ENCODE assay signal across 11 mouse cellular contexts in the genomic region with DNA sequence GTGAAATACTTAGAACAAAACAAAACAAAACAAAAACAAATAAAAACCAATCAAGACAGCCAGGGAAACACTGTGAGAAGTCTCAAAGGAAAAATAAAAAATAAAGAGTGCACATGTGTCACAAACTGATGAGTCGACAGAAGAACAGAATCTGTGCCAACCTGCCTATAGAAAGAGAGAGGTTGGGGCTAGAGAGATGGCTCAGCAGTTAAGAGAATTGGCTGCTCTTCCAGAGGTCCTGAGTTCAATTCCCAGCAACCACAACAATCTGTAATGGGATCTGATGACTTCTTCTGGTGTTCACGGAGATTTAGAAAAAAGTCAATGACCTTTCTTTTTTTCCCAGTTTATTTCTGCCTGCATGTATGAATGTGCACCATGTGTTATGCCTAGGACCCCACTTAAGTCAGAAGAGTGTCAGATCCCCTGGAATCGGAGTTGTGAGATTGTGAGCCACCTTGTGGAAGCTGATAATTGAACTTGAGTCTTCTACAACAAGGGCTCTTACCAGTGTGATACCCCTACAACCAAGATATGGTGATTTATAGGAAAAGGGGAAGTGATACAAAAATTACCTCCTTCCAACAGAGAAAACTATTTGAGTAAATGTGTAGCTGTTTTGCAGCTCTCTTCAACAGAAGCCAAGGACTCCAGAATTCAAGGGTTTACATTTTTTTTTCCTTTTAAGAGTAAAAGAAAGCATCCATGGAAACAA. TPM values are rescaled to one million over a fixed set of nuclear protein-coding genes. Genes with fewer than 3 reads are reported as not detected.
A peak's percentile ranks its signal among the peaks of the same experiment; 100 is the strongest.
DNase-seq lines count a peak whose midpoint lies in the region; ATAC-seq and TF ChIP-seq lines count a peak whose summit lies in the region.
"Had no signal": no experiment of that assay in that cellular context is flagged by ENCODE, and none has a peak within 500 bp of the region (broad histone marks: within the 10 kb centered on the region; RNA-seq: fewer than 3 reads in every experiment).

No protein-coding gene starts in this region.

- peaks cover 64% of the 10 kb centered on the region for H3K4me1 ChIP-seq in kidney, embryonic 15.5 days
- peaks cover 14 to 71% of the 10 kb centered on the region in 2 experiments for H3K4me1 ChIP-seq in CH12.LX (ENCODE audit: control insufficient read depth in 1 of 2, insufficient read depth in 2 of 2)
- H3K4me1 ChIP-seq in brown adipose tissue, adult 24 weeks (ENCODE audit: control insufficient read depth, insufficient read depth, insufficient read length, low read length), result peaks cover 35% of the 10 kb centered on the region
- peaks cover 72% of the 10 kb centered on the region for H3K4me1 ChIP-seq in liver, postnatal 0 days (ENCODE audit: insufficient read depth)

- TF ChIP-seq EP300 in CH12.LX (IDR thresholded peaks at IDR 0.05; ENCODE audit: low read length), result no peak
- TF ChIP-seq EP300 in liver, postnatal 0 days (IDR thresholded peaks at IDR 0.05; ENCODE audit: low read depth), result no peak

- dilution Hi-C loops in CH12.LX (cut with MboI; ENCODE audit: extremely low pct_ligation_motif_present, extremely low pct_unique_long_range_greater_than_20kb, low sequenced_read_pairs), result no loop called here

- no peak for DNase-seq in kidney, adult 18-20 months
- no peak for DNase-seq in CH12.LX (ENCODE audit: extremely low read depth)
- DNase-seq in liver, postnatal 0 days, result no peak
- no peak for DNase-seq in c-Kit-positive CD71-positive TER-119-positive erythroid progenitor cells, embryonic 14.5 days (ENCODE audit: low spot score)
- DNase-seq: thymus, postnatal 36 days had no signal

- ATAC-seq in kidney, embryonic 15.5 days (replicated peaks; ENCODE audit: low FRiP score), result no peak
- ATAC-seq in liver, postnatal 0 days, result no peak
- ATAC-seq in inflammation-experienced regulatory T-cells, adult 6 months, result no peak
- ATAC-seq: CD4-positive, CD25-positive, alpha-beta regulatory T cell, adult 4 months; hindbrain, postnatal 0 days; midbrain, embryonic 13.5 days had no signal

- peaks cover 11% of the 10 kb centered on the region for H3K36me3 ChIP-seq in kidney, embryonic 15.5 days
- peaks cover 0 to 22% of the 10 kb centered on the region in 2 experiments for H3K36me3 ChIP-seq in CH12.LX (replicated peaks in 1 of 2; ENCODE audit: control insufficient read depth in 1 of 2, insufficient read depth in 1 of 2, low read length in 1 of 2)
- H3K36me3 ChIP-seq in liver, postnatal 0 days (replicated peaks; ENCODE audit: insufficient read depth, low read length), result 0 out of 2 replicates have a peak, but pooled peaks cover 5% of the 10 kb centered on the region
- H3K36me3 ChIP-seq: midbrain, embryonic 13.5 days had no signal

- TF ChIP-seq RAD21 in CH12.LX (IDR thresholded peaks at IDR 0.05; ENCODE audit: low read depth, low read length), result no peak

- in situ Hi-C loops in CH12.LX (cut with MboI; ENCODE audit: low pct_ligation_motif_present, low pct_unique_long_range_greater_than_20kb, low sequenced_read_pairs), result loop anchor here (25.0 kb wide), 1 partner anchor 658 kb away; the partner anchor contains the start of genes Arfrp1 and Zgpat

- peak overlapping the region; percentile 23; the same call in 1 of the 2 replicates for H3K27ac ChIP-seq in kidney, embryonic 15.5 days
- H3K27ac ChIP-seq in CH12.LX (ENCODE audit: insufficient read depth, low read depth), result no peak overlapping the region
- peak overlapping the region; percentile 96 for H3K27ac ChIP-seq in brown adipose tissue, adult 24 weeks (replicated peaks; ENCODE audit: low read depth, low read length)
- peak overlapping the region; percentile 99 for H3K27ac ChIP-seq in liver, postnatal 0 days (ENCODE audit: low read depth)

- no peak overlapping the region for H3K9ac ChIP-seq in kidney, embryonic 15.5 days
- no peak overlapping the region for H3K9ac ChIP-seq in CH12.LX (ENCODE audit: insufficient read depth, low read depth)
- peak overlapping the region; percentile 3; the same call in 1 of the 2 replicates for H3K9ac ChIP-seq in liver, postnatal 0 days (replicated peaks)
- H3K9ac ChIP-seq: midbrain, embryonic 13.5 days had no signal

- H3K9me3 ChIP-seq in kidney, embryonic 15.5 days (replicated peaks), result no peaks in the 10 kb centered on the region
- H3K9me3 ChIP-seq in CH12.LX (replicated peaks; ENCODE audit: low read length), result no peaks in the 10 kb centered on the region
- H3K9me3 ChIP-seq in liver, postnatal 0 days (ENCODE audit: low read length), result no peaks in the 10 kb centered on the region
- H3K9me3 ChIP-seq: midbrain, embryonic 13.5 days had no signal

- TF ChIP-seq CTCF in CH12.LX (conservative IDR thresholded peaks at IDR 0.05 in 1 of 2, IDR thresholded peaks at IDR 0.05 in 1 of 2; ENCODE audit: low read depth in 2 of 2, low read length in 2 of 2), result no peak
- TF ChIP-seq CTCF in liver, postnatal 0 days (IDR thresholded peaks at IDR 0.05; ENCODE audit: low read depth), result no peak

- no peak overlapping the region for H3K4me2 ChIP-seq in kidney, embryonic 15.5 days
- no peak overlapping the region for H3K4me2 ChIP-seq in CH12.LX (ENCODE audit: insufficient read depth, low read depth, poor library complexity, severe bottlenecking)
- peak overlapping the region; percentile 93 for H3K4me2 ChIP-seq in liver, postnatal 0 days (ENCODE audit: low read depth, low read length)

- H3K27me3 ChIP-seq in kidney, embryonic 15.5 days, result no peaks in the 10 kb centered on the region
- no peaks in the 10 kb centered on the region for H3K27me3 ChIP-seq in CH12.LX (replicated peaks)
- no peaks in the 10 kb centered on the region for H3K27me3 ChIP-seq in liver, postnatal 0 days (ENCODE audit: insufficient read depth, low read length)
- H3K27me3 ChIP-seq: midbrain, embryonic 13.5 days had no signal

- peaks cover 91% of the 10 kb centered on the region for H3K79me2 ChIP-seq in CH12.LX (replicated peaks; ENCODE audit: control insufficient read depth, extremely low read depth, insufficient read depth, poor library complexity, severe bottlenecking)

- WGBS in kidney, embryonic 15.5 days, result 75% methylated on average over 3 of the region's 3 CpGs
- WGBS in liver, postnatal 0 days (ENCODE audit: insufficient replicate concordance), result 46% methylated on average over 3 of the region's 3 CpGs

- no peak for TF ChIP-seq POLR2A in CH12.LX (IDR thresholded peaks at IDR 0.05; ENCODE audit: low read depth, low read length)

- no peak overlapping the region for H3K4me3 ChIP-seq in kidney, embryonic 15.5 days (replicated peaks)
- no peak overlapping the region for H3K4me3 ChIP-seq in CH12.LX (replicated peaks in 1 of 3; ENCODE audit: low read depth in 2 of 3, low read length in 2 of 3, poor library complexity in 1 of 3)
- no peak overlapping the region for H3K4me3 ChIP-seq in brown adipose tissue, adult 24 weeks (ENCODE audit: insufficient read depth, low read depth, low read length)
- H3K4me3 ChIP-seq in liver, postnatal 0 days (ENCODE audit: low read depth, low read length), result no peak overlapping the region

TF ChIP-seq in CH12.LX, 34 proteins besides CTCF, POLR2A, EP300 and RAD21:
- TF ChIP-seq USF1 (IDR thresholded peaks at IDR 0.05; ENCODE audit: low read depth, low read length), result no peak
- 0 out of 2 replicates have a peak, but pooled peaks have one; percentile 22 for TF ChIP-seq IRF4 (IDR thresholded peaks at IDR 0.05; ENCODE audit: low read depth, low read length)
- no peak for TF ChIP-seq MXI1 (IDR thresholded peaks at IDR 0.05; ENCODE audit: low read depth, low read length)

RNA-seq across cellular contexts. Expression of gene Dido1, which starts 6.0 kb away (rescaled TPM):
- 28.4 and 29.7 TPM in 2 replicates for polyA plus RNA-seq in kidney, embryonic 15.5 days (2015; fragmentation: Nextera tagmentation; extraction: Ambion mirVana)
- 24.9 and 30.0 TPM in 2 replicates for total RNA-seq in CH12.LX (2012; rRNA removed)
- total RNA-seq in CH12.LX (2014; rRNA removed), result 15.5 and 16.4 TPM in 2 replicates
- polyA plus RNA-seq in CH12.LX (2012; ENCODE audit: insufficient read length, low read depth), result 25.0 and 25.8 TPM in 2 replicates
- polyA plus RNA-seq in brown adipose tissue, adult 24 weeks (2012; ENCODE audit: insufficient read depth, insufficient read length, missing spikeins), result 13.6 and 15.3 TPM in 2 replicates
- polyA plus RNA-seq in liver, postnatal 0 days (2015; fragmentation: Nextera tagmentation; extraction: Ambion mirVana), result 6.5 and 8.7 TPM in 2 replicates
- polyA plus RNA-seq in inflammation-experienced regulatory T-cells, adult 6 months (2017; shearing (Covaris generic)), result 10 to 100 TPM; 36.4 to 52.4 (median 45.3) TPM

RNA-seq across cellular contexts. Expression of gene Gid8, which starts 6.1 kb away (rescaled TPM):
- polyA plus RNA-seq in kidney, embryonic 15.5 days (2015; fragmentation: Nextera tagmentation; extraction: Ambion mirVana), result 55.8 TPM in 2 replicates
- total RNA-seq in CH12.LX (2012; rRNA removed) (15.6 and 21.7 TPM in 2 replicates), CH12.LX (2014; rRNA removed) (32.1 and 32.5 TPM in 2 replicates)
- 44.1 and 45.4 TPM in 2 replicates for polyA plus RNA-seq in CH12.LX (2012; ENCODE audit: insufficient read length, low read depth)
- 40.1 and 72.7 TPM in 2 replicates for polyA plus RNA-seq in brown adipose tissue, adult 24 weeks (2012; ENCODE audit: insufficient read depth, insufficient read length, missing spikeins)
- 68.2 and 71.3 TPM in 2 replicates for polyA plus RNA-seq in liver, postnatal 0 days (2015; fragmentation: Nextera tagmentation; extraction: Ambion mirVana)
- polyA plus RNA-seq in inflammation-experienced regulatory T-cells, adult 6 months (2017; shearing (Covaris generic)), result 10 to 100 TPM; 20.2 to 22.8 (median 22.4) TPM

RNA-seq across cellular contexts. Expression of gene Slc17a9, which starts 21.3 kb away (rescaled TPM):
- 0.58 and 1.6 TPM in 2 replicates for polyA plus RNA-seq in kidney, embryonic 15.5 days (2015; fragmentation: Nextera tagmentation; extraction: Ambion mirVana)
- total RNA-seq in CH12.LX (2012; rRNA removed), result 13.4 and 16.2 TPM in 2 replicates
- total RNA-seq in CH12.LX (2014; rRNA removed), result 6.5 and 7.2 TPM in 2 replicates
- 23.7 and 26.0 TPM in 2 replicates for polyA plus RNA-seq in CH12.LX (2012; ENCODE audit: insufficient read length, low read depth)
- not detected in 2 replicates for polyA plus RNA-seq in brown adipose tissue, adult 24 weeks (2012; ENCODE audit: insufficient read depth, insufficient read length, missing spikeins)
- 5.2 and 6.0 TPM in 2 replicates for polyA plus RNA-seq in liver, postnatal 0 days (2015; fragmentation: Nextera tagmentation; extraction: Ambion mirVana)
- polyA plus RNA-seq in inflammation-experienced regulatory T-cells, adult 6 months (2017; shearing (Covaris generic)), result 10 to 100 TPM; 31.7 to 86.8 (median 66.9) TPM
